In the genomic region with DNA sequence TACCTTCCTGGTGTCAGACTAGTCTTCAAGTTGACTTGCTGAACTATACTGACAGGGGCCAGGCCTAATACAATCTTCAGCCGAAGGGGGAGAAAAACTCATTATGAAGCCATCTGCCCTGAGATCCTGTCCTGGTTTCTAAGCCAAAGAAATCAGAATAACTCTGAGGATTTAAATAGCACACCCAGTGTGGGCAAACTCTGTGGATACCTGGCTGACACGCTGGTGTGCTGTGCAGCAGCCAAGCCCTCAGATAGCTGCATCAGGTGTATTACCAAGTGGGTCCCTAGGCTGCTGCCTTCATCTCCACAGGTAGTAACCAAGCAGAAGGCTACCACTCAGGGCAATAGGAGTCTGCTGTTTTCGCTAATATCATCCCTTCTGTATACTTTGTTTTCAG, we compare ENCODE assay signal across 24 mouse cellular contexts. TPM values are rescaled to one million over a fixed set of nuclear protein-coding genes. Genes with fewer than 3 reads are reported as not detected.
DNase-seq lines count a peak whose midpoint lies in the region.
"Had no signal": no experiment of that assay in that cellular context is flagged by ENCODE, and none has a peak within 500 bp of the region (broad histone marks: within the 10 kb centered on the region; RNA-seq: fewer than 3 reads in every experiment).

No protein-coding gene starts in this region.

- H3K36me3 ChIP-seq in heart, embryonic 10.5 days = no peaks in the 10 kb centered on the region
- H3K36me3 ChIP-seq: embryonic facial prominence, embryonic 10.5 days; heart, embryonic 13.5 days; hindbrain, embryonic 13.5 days; intestine, embryonic 15.5 days had no signal

- intact Hi-C loops in heart, postnatal 25 days (cut with DNase I) = no loop called here

- 72% methylated on average over 3 of the region's 3 CpGs for WGBS in heart, embryonic 10.5 days

- H3K9me3 ChIP-seq in heart, embryonic 10.5 days = no peaks in the 10 kb centered on the region
- H3K9me3 ChIP-seq: embryonic facial prominence, embryonic 10.5 days; forebrain, embryonic 13.5 days; heart, embryonic 13.5 days; hindbrain, embryonic 13.5 days; intestine, embryonic 15.5 days had no signal

- no peak overlapping the region for H3K4me3 ChIP-seq in heart, embryonic 10.5 days
- H3K4me3 ChIP-seq: embryonic facial prominence, embryonic 10.5 days; forebrain, embryonic 13.5 days; heart, embryonic 13.5 days; hindbrain, embryonic 13.5 days; intestine, embryonic 15.5 days had no signal

- 0 out of 2 replicates have a peak, but pooled peaks cover 6% of the 10 kb centered on the region for H3K4me1 ChIP-seq in heart, embryonic 10.5 days
- H3K4me1 ChIP-seq: hindbrain, embryonic 13.5 days; intestine, embryonic 15.5 days had no signal

- 0 out of 2 replicates have a peak, but pooled peaks cover 4% of the 10 kb centered on the region for H3K27me3 ChIP-seq in heart, embryonic 10.5 days (ENCODE audit: insufficient read depth, poor library complexity, severe bottlenecking)
- H3K27me3 ChIP-seq: forebrain, embryonic 13.5 days; heart, embryonic 13.5 days; hindbrain, embryonic 13.5 days; intestine, embryonic 15.5 days had no signal

- DNase-seq in heart, embryonic 10.5 days (ENCODE audit: low spot score) = peak; percentile 47
- DNase-seq in heart, postnatal 25 days (ENCODE audit: low spot score) = no peak
- peak; percentile 54 for DNase-seq in cerebellum, adult 11 months
- DNase-seq in cerebellum, adult 8-10 months = peak; percentile 45
- peak; percentile 63 to 79 for DNase-seq in cerebellum, postnatal 14 days
- DNase-seq in spleen, postnatal 36 days (ENCODE audit: low spot score in 2 of 2) = no peak
- DNase-seq in left cerebral cortex, adult 11 months (ENCODE audit: low spot score) = no peak
- no peak for DNase-seq in kidney, adult 8-10 months
- DNase-seq: adrenal gland, postnatal 10 days; forebrain, postnatal 0 days; gastrocnemius, postnatal 25 days; heart, postnatal 4 days; kidney, adult 18-20 months had no signal

- no peak overlapping the region for H3K27ac ChIP-seq in heart, embryonic 10.5 days
- H3K27ac ChIP-seq: embryonic facial prominence, embryonic 10.5 days; forebrain, embryonic 13.5 days; heart, embryonic 13.5 days; hindbrain, embryonic 13.5 days; intestine, embryonic 15.5 days had no signal

RNA-seq across cellular contexts. Expression of a gene that starts 1.5 kb away (rescaled TPM):
- polyA plus RNA-seq in heart, embryonic 10.5 days (2016; fragmentation: Nextera tagmentation; extraction: Ambion mirVana) = 2.3 and 3.6 TPM in 2 replicates
- total RNA-seq in heart, postnatal 25 days (2021) = 1 to 10 TPM; 2.1 to 2.3 TPM
- total RNA-seq: gastrocnemius, adult 18-20 months; granulocyte monocyte progenitor cell, adult 5-6 weeks; MEL had no signal
- polyA plus RNA-seq: C2C12 had no signal

RNA-seq across cellular contexts. Expression of a gene that starts 2.9 kb away (rescaled TPM):
- polyA plus RNA-seq in heart, embryonic 10.5 days (2016; fragmentation: Nextera tagmentation; extraction: Ambion mirVana) = 0.08 TPM in 1 of 2 replicates, not detected in the other
- total RNA-seq in heart, postnatal 25 days (2021) = under 1 TPM in 1 of 2 experiments, not detected in 1; 0.20 TPM
- total RNA-seq: adrenal gland, postnatal 10 days; adrenal gland, postnatal 4 days; forebrain, postnatal 0 days; gastrocnemius, adult 18-20 months; gastrocnemius, postnatal 25 days; granulocyte monocyte progenitor cell, adult 5-6 weeks had no signal
- polyA plus RNA-seq: embryonic facial prominence, embryonic 10.5 days; embryonic facial prominence, embryonic 14.5 days; forebrain, embryonic 13.5 days; forebrain, postnatal 0 days; heart, embryonic 13.5 days; hindbrain, embryonic 13.5 days; intestine, embryonic 15.5 days had no signal

Comparison
In these comparisons a context has a peak if more than half of its experiments do, and no peak if none do; other contexts are left out.
1. DNase-seq: peak in heart, embryonic 10.5 days (single experiment), cerebellum, adult 11 months (single experiment), cerebellum, adult 8-10 months (single experiment) and cerebellum, postnatal 14 days (2 of 2); none in heart, postnatal 25 days (single experiment), spleen, postnatal 36 days (0 of 2), left cerebral cortex, adult 11 months (single experiment) and kidney, adult 8-10 months (0 of 2).